Mouse (Mus musculus): ENCODE results near the gene Sirpa. TPM values are rescaled to one million over a fixed set of nuclear protein-coding genes. Genes with fewer than 3 reads are reported as not detected.
A peak's percentile ranks its signal among the peaks of the same experiment; 100 is the strongest.

Gene Sirpa
- polyA plus RNA-seq, 1 experiment from 2014 or later, result 24.9 TPM

- H3K4me1 ChIP-seq (replicated peaks), result 0 out of 2 replicates have a peak, but pooled peaks cover 4% of the 10 kb centered on the region
- H3K9me3 ChIP-seq, result no peaks in the 10 kb centered on the region
- ATAC-seq (ENCODE audit: low read depth), result no peak
- no peak overlapping the region for H3K4me2 ChIP-seq
- no peak overlapping the region for H3K27ac ChIP-seq (replicated peaks)
- no peak overlapping the region for H3K4me3 ChIP-seq
- 76% methylated on average over 5 of the region's 5 CpGs for WGBS
- H3K9ac ChIP-seq, result no peak overlapping the region
- H3K36me3 ChIP-seq, result no peaks in the 10 kb centered on the region
- H3K27me3 ChIP-seq, result no peaks in the 10 kb centered on the region
These were observed 28.5 kb upstream of the Sirpa start for GRCm38 (mm10) chr2:129563944-129564709.

DNA sequence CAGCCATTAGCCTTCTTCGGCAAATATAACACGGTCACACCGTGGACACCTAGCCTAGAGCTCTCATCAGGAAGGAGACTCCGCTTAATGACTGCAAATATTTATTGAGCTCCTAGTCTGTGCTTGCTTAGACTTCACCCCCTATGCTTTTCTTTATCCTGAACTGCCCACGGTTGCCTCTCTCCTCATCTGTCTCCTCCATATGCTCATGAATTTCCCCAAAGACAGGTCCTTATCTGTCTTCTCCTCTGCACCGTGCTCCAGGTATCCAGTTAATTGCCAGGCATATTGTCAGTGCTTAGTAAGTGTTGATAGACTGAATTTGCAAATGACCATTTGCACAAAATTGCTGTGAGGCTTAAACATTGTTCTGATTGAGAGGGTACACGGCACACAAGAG lies 23.5 kb upstream of the Sirpa start:
- no peak overlapping the region for H3K4me3 ChIP-seq
- no peak overlapping the region for H3K9ac ChIP-seq
- 88% methylated on average over 7 of the region's 7 CpGs for WGBS
- peaks cover 7% of the 10 kb centered on the region for H3K27me3 ChIP-seq
- no peak overlapping the region for H3K27ac ChIP-seq (replicated peaks)
- H3K9me3 ChIP-seq, result no peaks in the 10 kb centered on the region
- no peak overlapping the region for H3K4me2 ChIP-seq
- H3K4me1 ChIP-seq (replicated peaks), result peaks cover 8% of the 10 kb centered on the region
- ATAC-seq (ENCODE audit: low read depth), result no peak
- no peaks in the 10 kb centered on the region for H3K36me3 ChIP-seq

DNA sequence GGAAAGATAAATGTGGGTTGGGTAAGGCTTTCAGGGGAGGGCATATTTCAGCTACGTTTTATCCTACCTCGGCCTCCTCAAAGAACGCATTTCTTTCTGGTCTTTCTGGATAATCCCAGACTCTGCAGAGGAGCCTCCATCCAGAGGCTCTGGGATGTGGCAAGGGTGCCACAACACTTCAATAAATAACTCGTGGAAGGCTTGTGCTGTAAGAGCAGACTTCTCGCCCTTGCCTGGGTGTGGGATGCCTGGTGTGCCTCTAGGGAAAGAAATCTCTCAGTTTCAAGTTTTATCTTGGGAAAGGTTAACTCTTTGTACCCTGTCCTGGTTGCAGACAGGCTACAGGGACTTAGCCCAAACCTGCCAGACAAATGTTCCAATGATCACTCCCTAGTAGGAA lies 23.1 kb upstream of the Sirpa start:
- peaks cover 12% of the 10 kb centered on the region for H3K4me1 ChIP-seq (replicated peaks)
- H3K9ac ChIP-seq, result no peak overlapping the region
- H3K27ac ChIP-seq (replicated peaks), result no peak overlapping the region
- H3K4me2 ChIP-seq, result no peak overlapping the region
- ATAC-seq (ENCODE audit: low read depth), result no peak
- peaks cover 7% of the 10 kb centered on the region for H3K27me3 ChIP-seq
- H3K36me3 ChIP-seq, result no peaks in the 10 kb centered on the region
- H3K9me3 ChIP-seq, result no peaks in the 10 kb centered on the region
- H3K4me3 ChIP-seq, result no peak overlapping the region
- 73% methylated on average over 5 of the region's 5 CpGs for WGBS

- H3K27ac ChIP-seq (replicated peaks), result peak overlapping the region; percentile 69
- H3K4me2 ChIP-seq, result peak overlapping the region; percentile 55
- no peaks in the 10 kb centered on the region for H3K36me3 ChIP-seq
- H3K9me3 ChIP-seq, result no peaks in the 10 kb centered on the region
- ATAC-seq (ENCODE audit: low read depth), result 0 out of 2 replicates have a peak, but pooled peaks have one; percentile 48
- 12% methylated on average over 4 of the region's 4 CpGs for WGBS
- H3K9ac ChIP-seq, result peak overlapping the region; percentile 51
- H3K4me1 ChIP-seq (replicated peaks), result peaks cover 19% of the 10 kb centered on the region
- peaks cover 7% of the 10 kb centered on the region for H3K27me3 ChIP-seq
- peak overlapping the region; percentile 19 for H3K4me3 ChIP-seq
These were observed 18.8 kb upstream of the Sirpa start for GRCm38 (mm10) chr2:129573701-129574273.

GRCm38 (mm10) chr2:129574395-129575046 lies 18.1 kb upstream of the Sirpa start:
- WGBS, result 8% methylated on average over 24 of the region's 24 CpGs
- Histone ChIP-seq H3K9me3 (no peaks in the 10 kb centered on the region), H3K27ac (replicated peaks) (peak overlapping the region; percentile 69), H3K27me3 (peaks cover 7% of the 10 kb centered on the region), H3K4me1 (replicated peaks) (peaks cover 19% of the 10 kb centered on the region), H3K4me2 (peak overlapping the region; percentile 55), H3K9ac (peak overlapping the region; percentile 51), H3K4me3 (peak overlapping the region; percentile 19), H3K36me3 (no peaks in the 10 kb centered on the region)
- peak; percentile 92 for ATAC-seq (ENCODE audit: low read depth)

DNA sequence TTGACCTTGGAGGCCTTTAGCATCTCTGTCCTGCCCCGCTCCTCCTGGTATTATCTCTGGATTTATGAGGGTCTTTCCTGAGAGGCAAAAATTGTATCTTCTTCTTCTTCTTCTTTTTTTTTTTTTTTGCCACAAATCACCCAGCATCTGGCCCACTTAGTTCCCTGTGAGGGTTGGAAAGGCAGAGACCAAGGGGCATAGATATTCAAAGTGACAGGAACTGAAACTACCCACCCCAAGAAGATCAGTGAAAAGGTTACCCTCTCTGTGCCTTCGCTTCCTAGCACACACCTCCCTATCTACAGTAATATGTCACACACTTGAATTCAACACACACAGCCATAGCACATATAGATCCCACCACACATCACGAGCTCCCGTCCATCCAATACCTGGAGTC lies 17.5 kb upstream of the Sirpa start:
- Histone ChIP-seq H3K27ac (replicated peaks) (peak overlapping the region; percentile 69; the same call in 1 of the 2 replicates), H3K4me1 (replicated peaks) (peaks cover 19% of the 10 kb centered on the region), H3K4me2 (no peak overlapping the region), H3K4me3 (no peak overlapping the region; the same call in 1 of the 2 replicates), H3K9me3 (no peaks in the 10 kb centered on the region), H3K9ac (no peak overlapping the region; the same call in 1 of the 2 replicates), H3K27me3 (peaks cover 7% of the 10 kb centered on the region), H3K36me3 (no peaks in the 10 kb centered on the region)
- 87% methylated on average over 4 of the region's 4 CpGs for WGBS
- ATAC-seq (ENCODE audit: low read depth), result no peak

- H3K4me2 ChIP-seq, result no peak overlapping the region
- no peaks in the 10 kb centered on the region for H3K9me3 ChIP-seq
- peaks cover 7% of the 10 kb centered on the region; the same call in 1 of the 2 replicates for H3K27me3 ChIP-seq
- no peaks in the 10 kb centered on the region for H3K36me3 ChIP-seq
- no peak overlapping the region for H3K4me3 ChIP-seq
- H3K27ac ChIP-seq (replicated peaks), result no peak overlapping the region
- peaks cover 19% of the 10 kb centered on the region for H3K4me1 ChIP-seq (replicated peaks)
- WGBS, result 86% methylated on average over 8 of the region's 8 CpGs
- ATAC-seq (ENCODE audit: low read depth), result no peak
- no peak overlapping the region for H3K9ac ChIP-seq
These were observed 15.8 kb upstream of the Sirpa start for GRCm38 (mm10) chr2:129576611-129577447.

DNA sequence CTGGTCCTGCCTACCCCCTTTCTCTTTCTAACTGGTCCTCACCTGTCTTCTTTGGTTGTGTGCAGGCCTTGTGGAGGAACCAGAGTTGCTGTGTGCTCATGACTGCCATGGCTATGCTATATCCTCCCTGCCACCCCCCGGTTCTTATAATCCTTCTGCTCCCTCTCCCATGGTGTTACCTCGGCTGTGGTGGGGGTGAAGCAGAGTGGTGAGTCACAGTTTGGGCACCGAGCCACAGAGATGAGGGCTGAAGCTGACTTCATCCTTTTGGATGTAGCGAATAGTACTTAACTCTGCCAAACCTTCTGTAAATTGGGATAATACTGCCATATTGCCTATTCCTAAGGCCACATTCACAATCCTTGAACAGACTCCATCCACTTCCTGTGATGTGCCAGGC lies 12.0 kb upstream of the Sirpa start:
- Histone ChIP-seq H3K9ac (no peak overlapping the region), H3K4me1 (replicated peaks) (peaks cover 12% of the 10 kb centered on the region; the same call in 1 of the 2 replicates), H3K9me3 (no peaks in the 10 kb centered on the region), H3K4me3 (no peak overlapping the region), H3K27me3 (no peaks in the 10 kb centered on the region), H3K27ac (replicated peaks) (no peak overlapping the region), H3K4me2 (no peak overlapping the region), H3K36me3 (no peaks in the 10 kb centered on the region)
- 88% methylated on average over 4 of the region's 4 CpGs for WGBS
- no peak for ATAC-seq (ENCODE audit: low read depth)

GRCm38 (mm10) chr2:129581826-129582225 lies 10.8 kb upstream of the Sirpa start:
- Histone ChIP-seq H3K4me3 (no peak overlapping the region), H3K4me2 (no peak overlapping the region), H3K9me3 (no peaks in the 10 kb centered on the region), H3K4me1 (replicated peaks) (peaks cover 17% of the 10 kb centered on the region; the same call in 1 of the 2 replicates), H3K9ac (no peak overlapping the region), H3K36me3 (no peaks in the 10 kb centered on the region), H3K27ac (replicated peaks) (no peak overlapping the region), H3K27me3 (no peaks in the 10 kb centered on the region)
- no peak for ATAC-seq (ENCODE audit: low read depth)
- WGBS, result 46% methylated on average over 3 of the region's 3 CpGs

GRCm38 (mm10) chr2:129582261-129582660 lies 10.4 kb upstream of the Sirpa start:
- WGBS, result 84% methylated on average over 4 of the region's 4 CpGs
- no peak for ATAC-seq (ENCODE audit: low read depth)
- Histone ChIP-seq H3K36me3 (no peaks in the 10 kb centered on the region), H3K4me1 (replicated peaks) (peaks cover 18% of the 10 kb centered on the region; the same call in 1 of the 2 replicates), H3K9me3 (no peaks in the 10 kb centered on the region), H3K27ac (replicated peaks) (no peak overlapping the region), H3K27me3 (no peaks in the 10 kb centered on the region), H3K4me3 (no peak overlapping the region), H3K4me2 (no peak overlapping the region), H3K9ac (no peak overlapping the region)

DNA sequence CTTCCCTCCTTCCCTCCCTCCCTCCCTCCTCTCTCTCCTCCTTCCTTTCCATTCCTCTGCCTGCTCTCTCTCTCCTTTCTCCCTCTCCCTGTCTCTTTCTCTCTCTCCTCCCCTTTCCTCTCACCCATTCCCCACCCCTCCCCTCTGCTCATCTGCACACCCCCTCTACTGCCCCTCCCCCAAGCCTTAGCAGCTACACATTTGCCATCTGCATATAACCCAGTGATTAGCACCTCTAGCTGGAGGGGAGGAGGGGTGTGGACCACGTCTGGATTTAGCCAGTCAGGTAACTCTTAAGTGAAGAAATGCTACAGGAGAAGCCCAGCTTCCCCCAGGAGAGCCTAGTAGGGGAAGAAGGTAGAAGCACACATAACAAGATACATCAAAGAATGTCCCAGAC lies 7.7 kb upstream of the Sirpa start:
- Histone ChIP-seq H3K4me1 (replicated peaks) (peaks cover 29% of the 10 kb centered on the region), H3K27ac (replicated peaks) (0 out of 2 replicates have a peak overlapping the region, but pooled peaks have one; percentile 9), H3K4me2 (no peak overlapping the region), H3K27me3 (no peaks in the 10 kb centered on the region), H3K36me3 (no peaks in the 10 kb centered on the region), H3K9ac (no peak overlapping the region), H3K9me3 (no peaks in the 10 kb centered on the region), H3K4me3 (no peak overlapping the region)
- ATAC-seq (ENCODE audit: low read depth), result no peak
- 0% methylated on average over 1 of the region's 1 CpGs for WGBS

Measured in neural tube, embryonic 13.5 days (tissue).